Mouse (Mus musculus): Measurements from ENCODE around the gene Nrxn3.

Gene Nrxn3

DNA sequence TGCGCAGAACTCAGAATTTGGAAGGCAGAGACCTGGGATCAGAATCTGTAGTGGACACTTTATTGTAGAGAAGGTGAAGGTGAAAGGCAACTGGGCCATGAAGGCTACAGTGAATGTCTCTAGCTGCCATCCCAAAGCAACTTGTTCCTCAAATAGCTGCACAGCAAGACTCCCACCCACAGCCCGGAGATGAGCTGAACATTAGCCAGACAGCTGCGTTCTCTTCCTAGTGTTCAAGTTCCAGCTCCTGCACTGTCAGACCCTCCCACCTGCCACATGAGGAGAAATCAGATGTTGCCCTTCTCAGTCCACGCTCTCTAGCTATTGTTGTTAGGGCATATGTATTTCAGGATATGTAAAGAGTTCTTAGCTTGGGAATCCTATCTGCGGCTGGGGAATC, 94.2 kb downstream of the Nrxn3 start:
- DNase-seq: no peak

DNA sequence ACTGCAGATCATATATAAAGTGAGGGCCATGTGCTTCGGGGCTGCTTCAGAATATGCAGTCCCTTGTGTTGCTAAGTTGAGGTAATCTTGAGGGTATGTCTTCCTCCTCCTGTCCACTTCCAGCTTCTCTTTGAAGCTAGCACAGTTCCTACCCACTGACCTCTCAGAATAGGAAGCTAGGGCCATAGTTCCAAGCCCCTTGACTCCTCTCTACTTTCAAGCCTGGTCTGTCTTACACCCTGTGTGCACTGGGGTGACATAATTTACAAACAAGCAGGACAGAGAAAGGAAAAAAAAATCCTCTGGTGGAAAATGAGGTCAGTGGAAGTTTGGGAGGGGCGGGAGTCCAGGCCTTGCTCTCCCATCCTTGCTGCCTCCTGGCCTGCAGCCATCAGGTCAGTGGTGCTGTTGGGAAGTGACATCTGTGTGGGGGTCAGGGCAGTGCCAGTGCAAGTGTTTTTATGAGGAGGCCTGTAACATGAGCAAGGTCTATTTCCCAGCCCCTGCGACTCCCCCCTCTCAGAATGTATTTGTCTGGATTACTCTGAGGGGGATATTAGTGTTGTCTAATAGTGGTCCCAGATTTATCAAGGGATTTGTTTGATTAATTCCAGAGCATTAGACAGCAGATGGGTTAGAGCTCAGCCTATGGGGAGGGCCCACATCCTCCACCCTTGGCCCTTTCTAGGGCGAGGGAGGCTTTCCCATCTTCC, 96.1 kb downstream of the Nrxn3 start:
- no peak for DNase-seq

DNA sequence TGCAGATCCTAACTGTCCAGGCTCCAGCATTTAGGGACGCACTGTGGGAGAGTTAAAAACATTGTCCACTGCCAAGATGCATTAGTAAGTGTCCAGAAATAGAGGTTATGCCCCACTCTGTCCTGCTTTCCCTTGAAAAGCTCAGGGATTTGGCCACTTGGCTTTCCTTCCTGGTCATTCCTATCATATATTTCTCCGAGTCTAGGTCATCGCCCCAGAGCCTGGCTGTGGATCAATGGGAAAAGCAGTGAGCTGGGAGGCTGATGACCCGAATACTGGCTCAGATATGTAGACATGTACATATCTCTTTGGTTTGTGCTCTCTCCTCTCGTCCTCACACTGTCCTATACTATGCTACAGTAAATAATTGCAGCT, 96.6 kb downstream of the Nrxn3 start:
- DNase-seq: no peak

DNA sequence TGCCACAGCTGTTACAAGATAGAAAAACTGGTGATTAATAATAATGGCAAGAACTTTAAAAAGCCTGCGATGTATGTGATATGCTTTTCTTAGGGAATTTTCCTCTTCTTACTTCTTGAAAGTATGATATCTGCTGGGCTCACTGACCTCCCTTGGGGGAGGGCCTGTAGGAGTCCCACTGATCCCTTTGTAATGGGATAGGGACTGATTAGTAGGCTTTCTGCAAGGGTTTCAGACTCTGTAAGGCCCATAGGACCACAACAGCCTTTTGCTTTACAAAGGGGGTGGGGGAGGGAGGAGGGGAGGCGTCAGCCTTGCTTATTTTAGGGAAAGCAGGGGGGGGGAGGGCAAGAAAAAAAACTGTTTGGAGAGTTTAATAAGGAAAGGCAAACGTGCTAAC, 97.5 kb downstream of the Nrxn3 start:
- no peak for DNase-seq

DNA sequence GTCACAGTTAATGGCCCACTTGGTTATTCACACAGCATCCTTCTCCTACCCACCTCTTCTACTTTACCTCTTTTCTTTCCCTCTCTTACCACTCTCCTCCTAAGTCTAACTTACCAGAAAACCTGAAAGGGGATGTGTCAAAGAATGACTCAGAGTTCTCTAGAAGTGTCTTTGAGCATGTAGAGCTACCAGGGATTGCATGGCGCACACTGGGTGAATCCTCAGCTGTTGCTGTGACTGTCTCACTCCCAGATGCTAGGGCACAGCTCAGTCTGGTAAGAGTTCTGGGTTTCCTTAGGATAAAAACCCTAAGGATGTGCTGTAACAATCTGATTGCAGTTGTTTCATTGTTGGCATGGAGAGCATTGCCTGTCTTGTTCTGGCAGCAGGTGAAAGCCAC, 108.2 kb downstream of the Nrxn3 start:
- no peak for DNase-seq

DNA sequence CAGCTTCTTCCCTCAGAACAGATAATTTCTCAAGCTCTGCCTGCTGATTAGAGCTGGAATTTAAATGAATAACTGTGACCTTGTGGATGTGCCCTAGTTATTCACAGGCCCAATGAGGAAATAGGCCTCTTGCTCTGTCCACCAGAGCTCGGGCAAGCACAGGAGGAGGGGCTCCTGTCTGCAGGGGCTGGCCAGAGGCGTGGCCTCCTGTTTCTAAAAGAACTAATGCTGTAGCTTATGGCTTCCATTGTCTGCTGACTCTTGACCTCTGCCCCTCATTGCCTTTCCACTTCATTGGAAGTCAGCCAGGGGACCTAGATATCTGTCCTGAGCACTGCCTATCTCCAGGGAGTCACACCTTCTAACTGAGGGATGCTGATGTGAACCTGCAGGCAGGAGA, 113.1 kb downstream of the Nrxn3 start:
- no peak for DNase-seq

DNA sequence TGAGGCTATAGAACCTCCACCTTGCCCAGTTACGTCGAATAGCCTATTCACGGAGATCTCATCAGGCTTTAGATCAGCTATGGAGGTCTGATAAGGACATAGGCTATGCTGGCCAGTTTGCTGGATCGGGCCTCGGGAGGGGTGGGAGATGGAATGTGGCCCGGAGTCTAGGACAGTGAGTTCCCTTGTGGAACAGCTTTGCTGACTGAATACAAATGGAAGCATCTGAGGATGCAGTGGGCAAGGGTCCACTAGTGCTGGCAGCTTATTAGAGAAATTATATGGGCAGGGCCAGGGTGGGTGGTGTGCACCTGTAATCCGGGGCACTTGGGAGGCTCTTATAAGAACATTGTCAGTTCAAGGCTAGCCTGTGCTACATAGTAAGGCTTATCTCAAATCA, 117.0 kb downstream of the Nrxn3 start:
- no peak for DNase-seq

DNA sequence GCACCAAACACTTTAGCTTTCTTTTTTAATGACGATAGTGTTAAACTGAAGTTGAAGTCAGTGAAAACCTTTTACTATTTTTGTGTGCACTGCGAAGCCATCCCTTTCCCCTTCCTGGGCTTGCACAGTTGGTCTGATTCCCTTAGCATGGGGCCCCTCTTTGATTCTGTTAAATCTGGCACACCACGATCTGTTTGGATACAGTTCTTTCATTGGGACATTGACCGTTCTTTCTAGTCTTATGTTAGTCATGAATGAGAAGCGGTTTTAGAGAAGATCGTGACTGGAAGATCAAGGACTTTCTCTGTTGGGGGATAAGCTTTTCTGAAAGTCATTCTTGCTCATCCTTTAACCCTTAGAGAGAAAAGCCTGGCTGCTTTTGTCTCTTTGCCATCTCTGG, 118.7 kb downstream of the Nrxn3 start:
- DNase-seq: no peak

DNA sequence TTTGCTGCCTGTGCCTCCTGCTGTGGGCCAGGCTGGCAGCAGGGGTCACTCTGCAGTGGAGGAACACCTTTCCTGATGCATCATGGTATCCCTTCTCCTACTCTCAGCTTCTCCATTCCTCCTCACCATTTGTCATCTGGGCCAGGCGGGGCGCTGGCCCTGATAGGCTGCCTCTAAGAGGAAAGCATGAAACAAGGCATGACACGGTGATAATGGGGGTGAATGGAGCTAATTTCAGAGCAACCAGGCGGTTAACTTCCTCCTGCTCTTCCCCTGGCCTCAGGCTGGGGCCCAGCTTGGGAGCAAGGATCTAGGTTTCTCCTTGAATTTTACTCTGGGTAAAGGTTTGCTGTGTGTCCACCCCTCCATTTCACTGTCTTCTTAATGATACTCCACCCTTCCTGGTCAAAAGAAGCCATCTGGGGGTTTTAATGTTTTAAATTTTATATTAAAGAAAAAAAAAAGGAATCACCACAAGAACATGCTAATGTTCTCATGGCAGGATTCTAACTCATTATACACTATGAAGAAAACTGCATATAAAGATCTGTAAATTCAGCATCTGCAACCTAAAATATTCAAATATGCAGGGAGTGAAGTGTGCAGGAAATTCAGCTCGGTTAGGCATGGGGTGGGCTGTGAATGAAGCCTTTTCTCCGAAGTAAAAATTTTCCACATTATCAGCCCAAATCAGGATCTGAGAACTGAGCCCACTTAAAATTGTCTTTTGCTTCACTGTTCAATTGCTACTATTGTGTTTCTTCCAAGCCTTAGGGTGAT, 127.9 kb downstream of the Nrxn3 start:
- DNase-seq: no peak

DNA sequence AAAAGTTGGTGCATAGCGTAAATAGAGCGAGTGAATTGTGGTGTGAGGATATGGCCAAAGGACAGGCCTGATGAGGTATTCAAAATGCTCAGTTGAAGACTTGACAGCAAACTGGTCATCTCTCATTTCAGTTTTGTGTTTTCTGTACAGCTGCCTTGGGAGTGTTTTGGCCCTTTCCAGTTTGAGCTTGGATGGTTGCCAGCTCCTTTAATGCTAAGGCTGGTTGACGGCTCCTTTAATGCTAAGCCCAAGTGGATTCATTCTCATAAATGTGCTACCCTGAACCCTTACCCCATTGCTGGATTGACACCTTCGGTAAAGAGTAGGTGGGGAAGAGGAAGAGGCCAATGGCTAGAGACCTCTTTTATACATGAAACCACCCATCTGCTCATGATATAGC, 131.4 kb downstream of the Nrxn3 start:
- DNase-seq: no peak

DNA sequence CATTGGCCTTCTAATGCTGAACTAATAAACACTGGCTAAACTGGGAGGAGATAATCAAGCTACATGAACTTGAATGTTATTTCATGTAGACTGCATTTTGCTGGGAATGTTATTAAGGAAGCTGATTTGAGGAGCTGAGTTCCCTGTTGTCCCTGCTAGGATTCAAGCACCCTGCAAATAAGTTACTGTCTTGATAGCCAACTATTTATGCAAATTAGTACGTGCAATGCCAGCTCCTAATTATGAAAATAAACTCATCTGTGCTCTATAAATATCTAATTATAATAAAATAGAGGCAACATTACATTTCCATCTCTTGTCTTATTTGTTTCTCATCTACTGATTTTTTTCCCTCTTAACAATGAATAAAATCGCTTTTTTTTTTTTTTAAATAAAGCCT, 135.0 kb downstream of the Nrxn3 start:
- DNase-seq: no peak

DNA sequence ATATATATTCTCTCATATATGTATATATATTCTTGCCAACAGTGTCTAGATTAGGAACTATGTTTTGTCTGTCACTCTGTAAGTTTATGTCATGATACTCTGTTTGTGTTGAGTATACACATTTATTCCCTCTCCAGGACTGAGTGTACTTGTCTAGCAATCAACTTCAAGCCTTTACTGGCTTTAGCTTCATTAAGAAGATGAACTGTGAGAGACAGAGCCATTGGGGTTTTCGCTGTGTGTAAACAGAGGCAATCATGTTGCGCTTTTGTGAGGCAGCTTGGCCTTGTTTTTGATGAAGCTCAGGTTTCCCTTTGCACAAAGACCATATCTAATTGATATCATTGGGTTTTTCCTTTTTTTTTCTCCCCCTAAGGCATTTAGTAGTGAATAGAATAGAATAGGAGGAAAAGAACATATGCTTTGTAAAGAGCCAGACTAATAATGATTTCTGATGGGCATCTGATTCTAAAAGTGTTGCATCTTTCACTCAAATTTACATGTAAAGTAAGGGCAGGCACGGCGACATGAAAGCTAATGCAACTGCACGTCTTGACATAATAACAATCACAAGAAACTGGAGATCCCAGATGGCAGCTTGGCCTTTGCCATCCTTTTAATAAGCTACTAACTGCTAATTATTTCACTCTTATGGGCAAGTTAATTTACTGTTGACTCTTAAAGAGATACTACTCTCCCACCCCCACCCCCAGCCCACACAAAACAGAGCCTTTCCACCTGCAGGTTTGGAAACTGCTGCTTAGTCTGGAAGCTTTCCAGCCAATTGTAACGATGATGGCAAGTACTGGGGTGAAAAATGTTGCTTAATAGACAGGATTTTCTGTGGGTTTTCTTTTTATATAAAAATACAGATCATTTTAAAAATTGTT, 137.0 kb downstream of the Nrxn3 start:
- no peak for DNase-seq

DNA sequence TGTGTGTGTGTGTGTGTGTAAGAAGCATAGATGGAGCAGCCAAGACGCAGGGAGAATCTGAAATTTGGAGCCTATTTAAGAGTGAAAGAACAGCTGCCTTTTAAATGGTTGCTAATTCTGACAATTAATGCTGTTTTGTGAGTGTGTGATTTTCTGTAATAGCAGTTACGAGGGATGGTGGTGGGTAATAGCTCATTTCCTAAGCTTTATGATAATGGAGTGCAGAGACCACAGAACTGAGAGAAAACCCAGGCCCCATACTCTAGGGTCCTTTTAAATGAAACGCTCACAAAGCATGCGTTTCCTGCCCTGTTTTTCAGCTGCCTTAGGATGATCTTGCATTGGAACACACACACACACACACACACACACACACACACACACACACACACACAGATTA, 137.7 kb downstream of the Nrxn3 start:
- DNase-seq: no peak

DNA sequence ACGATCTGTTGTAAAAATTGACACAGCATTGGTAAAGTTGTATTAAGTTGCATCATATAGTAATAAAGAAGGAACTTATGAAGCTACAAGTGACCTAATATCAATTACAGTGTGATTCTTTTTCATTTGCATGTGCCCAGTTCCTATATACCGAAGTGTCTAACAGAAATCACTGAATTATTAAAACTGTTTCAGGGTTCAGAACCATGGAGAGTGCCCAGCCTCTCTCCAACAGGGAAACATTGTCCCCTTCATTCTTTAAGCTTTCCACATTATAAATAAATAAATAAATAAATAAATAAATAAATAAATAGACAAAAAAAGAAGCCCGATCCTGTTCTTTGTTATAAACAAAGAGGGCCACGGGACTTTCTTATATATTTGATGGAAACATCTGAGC, 140.4 kb downstream of the Nrxn3 start:
- DNase-seq: no peak

DNA sequence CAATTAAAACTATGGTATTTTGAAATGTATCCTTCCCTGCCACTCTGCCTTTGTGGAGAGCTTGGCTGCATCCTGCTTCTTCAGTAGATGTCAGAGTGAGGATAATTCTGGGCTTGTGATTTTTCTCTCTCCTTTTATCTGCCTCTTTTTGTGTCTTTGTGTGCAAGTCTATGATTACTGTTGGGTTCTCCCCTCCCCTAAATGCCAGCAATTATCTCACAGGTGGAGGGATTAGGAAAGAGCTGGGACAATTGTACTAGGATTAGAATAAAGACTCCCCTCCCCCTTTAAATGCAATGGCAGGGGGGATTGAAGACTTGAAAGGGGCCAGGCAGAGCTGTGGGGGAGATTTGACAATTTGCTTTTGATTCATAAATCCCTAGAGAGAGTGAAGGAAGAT, 145.6 kb downstream of the Nrxn3 start:
- DNase-seq: no peak

DNA sequence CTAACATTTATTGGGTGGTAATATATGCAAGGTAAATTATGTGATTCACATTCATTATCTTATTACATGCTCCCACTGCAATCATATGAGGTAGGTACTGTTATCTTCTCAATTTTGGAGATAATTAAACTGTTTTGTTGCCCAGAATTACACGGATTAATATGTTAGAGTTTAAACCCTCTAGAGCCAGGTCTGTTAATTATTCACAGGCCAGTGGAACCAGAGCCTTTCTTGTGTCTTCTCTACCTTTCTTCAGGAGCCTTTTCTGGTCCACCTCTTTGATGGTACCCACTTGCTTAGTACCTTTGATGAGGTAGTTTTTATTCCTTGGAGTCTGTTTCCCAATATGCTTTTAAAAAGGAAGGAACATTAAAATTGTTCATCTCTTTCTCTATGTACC, 174.7 kb downstream of the Nrxn3 start:
- DNase-seq: no peak

DNA sequence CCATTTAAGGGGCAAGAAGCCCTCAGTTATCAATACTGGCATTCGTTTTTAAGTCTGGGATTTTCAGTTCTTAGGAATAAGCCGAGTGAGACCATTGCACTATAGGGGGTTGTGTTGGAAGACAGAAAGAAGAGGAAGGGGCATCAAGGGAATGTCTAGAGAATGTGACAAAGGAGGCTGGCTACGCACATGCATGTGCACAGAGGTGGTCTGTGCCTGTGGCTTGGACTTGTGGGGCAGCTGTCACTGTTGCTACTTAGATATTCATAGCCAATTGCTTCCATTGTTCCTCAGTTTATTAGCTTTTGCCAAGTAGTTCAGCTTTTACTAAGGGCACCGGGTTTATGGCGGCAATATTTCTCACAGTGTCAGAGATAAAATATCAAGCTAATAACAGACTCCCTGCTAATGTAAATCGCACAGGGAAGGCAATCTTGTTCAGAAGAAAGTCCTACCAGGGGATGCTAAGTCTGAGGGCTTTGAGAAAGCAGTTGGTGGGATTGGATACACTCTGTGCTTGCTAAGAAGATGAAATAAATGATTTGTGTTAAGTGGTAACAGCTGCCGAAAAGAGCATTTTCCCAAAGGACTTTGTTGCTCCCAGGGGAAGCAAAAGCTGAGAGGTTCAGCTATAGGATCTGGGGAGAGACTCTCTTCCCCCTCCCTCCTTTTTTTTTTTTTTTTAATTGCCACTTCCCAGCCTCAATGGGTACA, 177.5 kb downstream of the Nrxn3 start:
- DNase-seq: no peak

DNA sequence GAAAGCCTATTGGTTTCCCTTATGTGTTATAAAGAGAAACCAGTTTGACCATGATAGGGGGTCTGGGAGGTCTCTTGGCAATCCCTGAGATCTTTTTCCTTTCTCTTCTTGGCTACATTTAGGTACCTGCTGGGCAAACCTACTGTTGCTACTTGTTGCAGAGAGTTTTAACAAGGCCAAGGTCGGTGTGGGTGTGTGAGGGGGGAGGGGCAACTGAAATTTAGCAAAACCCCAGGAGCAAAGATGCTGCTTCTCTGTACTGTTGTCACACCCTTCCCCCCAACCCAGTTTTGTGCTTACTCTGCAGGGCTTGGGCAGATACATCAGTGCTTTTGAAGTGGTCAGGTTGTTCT, 178.0 kb downstream of the Nrxn3 start:
- no peak for DNase-seq

DNA sequence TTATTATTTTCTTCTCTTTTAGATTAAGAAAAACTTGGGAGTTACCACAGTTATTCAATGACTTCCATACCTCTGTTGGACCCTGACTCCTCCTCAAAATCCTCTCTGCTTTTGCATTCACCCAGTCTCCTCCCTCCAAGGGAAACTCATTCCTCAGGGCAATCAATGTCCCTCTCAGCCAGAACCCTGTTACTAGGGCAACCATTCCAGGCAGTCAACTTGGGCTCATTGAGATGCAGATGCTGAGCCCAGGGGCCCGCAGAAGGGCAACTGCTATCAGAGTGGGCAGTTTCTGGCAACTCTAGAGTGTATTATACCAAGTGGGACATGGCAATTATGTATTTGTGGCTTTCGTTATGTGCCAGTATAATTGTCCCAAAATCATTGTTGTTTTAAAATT, 188.1 kb downstream of the Nrxn3 start:
- DNase-seq: no peak

DNA sequence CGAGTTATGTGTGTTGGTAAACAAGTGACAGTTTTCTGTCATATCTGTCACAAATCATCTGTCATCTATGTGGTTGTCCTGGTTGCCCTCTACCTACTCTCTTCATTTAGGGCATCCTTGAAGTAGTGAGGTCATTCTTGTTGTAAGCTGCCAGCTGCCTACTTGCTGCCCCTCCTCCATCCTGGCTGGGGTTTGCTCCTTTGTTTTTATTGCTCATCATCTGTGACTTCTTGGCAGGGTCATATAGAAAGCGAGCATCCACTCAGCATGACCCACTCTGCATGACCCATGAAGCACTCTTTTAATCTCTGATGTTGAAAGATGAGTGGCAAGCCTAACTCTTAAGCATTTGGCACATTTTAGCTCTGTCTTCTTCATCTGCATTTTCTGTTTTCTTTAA, 194.1 kb downstream of the Nrxn3 start:
- DNase-seq: no peak

DNA sequence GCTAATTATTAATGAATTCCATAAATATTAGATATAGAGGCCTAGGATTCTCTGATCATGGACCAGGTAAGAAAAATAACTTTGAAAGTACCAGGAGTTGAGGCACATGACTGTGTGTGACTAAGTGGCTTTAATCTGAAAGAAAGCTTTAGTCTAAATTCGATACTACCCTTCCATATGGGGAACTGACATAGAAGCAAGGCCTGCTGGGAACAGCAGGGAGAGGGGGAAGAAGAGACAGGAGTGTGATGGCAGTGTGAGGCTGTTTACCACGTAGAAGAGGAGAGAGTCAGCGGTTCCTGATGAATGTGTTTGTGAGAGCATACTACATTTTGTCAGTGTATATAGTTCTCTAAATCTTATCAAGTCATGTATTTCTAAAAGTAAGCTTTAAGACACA, 202.2 kb downstream of the Nrxn3 start:
- no peak for DNase-seq

DNA sequence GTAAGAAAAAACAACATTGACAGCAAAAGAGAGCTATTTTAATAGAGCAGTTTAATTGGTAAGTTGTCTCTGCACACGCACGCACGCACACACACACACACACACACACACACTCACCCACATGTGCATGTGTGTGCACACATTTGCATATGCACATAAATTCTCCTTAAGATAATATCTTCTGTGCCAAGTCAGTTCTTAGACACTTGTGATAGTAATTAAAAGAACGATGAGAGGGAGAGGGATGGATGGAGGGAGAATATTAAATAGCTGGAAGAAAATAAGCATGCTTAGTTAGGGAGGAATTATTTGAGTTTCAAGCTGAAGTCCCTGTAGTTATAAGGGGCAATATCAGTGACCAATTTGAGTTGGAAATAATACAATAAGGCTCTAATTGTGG, 203.6 kb downstream of the Nrxn3 start:
- DNase-seq: no peak

DNA sequence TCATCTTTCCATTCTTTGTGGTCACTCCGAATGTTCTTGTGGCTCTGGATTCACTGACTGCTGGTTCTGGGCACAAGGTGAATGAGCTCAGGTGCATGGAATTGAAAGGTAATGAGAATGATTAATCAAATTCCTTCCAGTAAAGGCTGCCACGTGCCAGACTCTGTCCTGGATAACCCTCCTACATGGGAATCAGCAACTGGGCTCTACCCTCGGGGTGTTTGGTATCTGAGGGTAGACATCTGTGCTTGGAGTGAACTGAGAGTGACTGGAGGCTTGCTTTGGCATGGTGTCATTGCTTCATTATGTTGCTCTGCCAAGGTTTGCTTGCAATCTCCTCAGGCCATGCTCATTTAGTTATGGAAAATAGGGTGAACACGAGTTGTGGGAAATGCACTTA, 209.0 kb downstream of the Nrxn3 start:
- no peak for DNase-seq
